In the genomic region with DNA sequence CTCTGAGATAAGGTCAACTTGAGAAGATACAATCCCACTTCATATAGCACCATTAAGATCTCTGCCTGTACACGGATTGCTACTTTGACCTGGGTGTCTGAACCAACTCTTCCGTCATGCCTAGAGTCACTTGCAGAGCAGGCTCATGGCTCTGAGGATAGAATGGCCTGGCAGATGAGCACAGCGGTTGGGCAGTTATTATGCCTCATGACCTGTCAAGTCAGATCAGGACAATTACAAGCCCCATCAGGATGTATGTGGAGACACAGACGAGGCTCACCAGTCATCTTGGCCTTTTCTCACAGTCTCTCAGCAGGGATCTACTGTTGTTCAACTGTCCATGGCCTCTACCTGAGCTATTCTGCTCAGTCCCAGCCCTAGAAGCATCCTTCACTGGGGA, we compare ENCODE assay signal across 27 mouse cellular contexts.
DNase-seq lines count a peak whose midpoint lies in the region; ATAC-seq lines count a peak whose summit lies in the region.
"Had no signal": no experiment of that assay in that cellular context is flagged by ENCODE, and none has a peak within 500 bp of the region (broad histone marks: within the 10 kb centered on the region; RNA-seq: fewer than 3 reads in every experiment).

No protein-coding gene starts in this region.

- no peak overlapping the region for H3K9ac ChIP-seq in heart, embryonic 13.5 days
- no peak overlapping the region for H3K9ac ChIP-seq in heart, embryonic 16.5 days (ENCODE audit: low read length)
- H3K9ac ChIP-seq: forebrain, embryonic 13.5 days; hindbrain, embryonic 15.5 days; kidney, embryonic 15.5 days; limb, embryonic 13.5 days; lung, embryonic 15.5 days; neural tube, embryonic 12.5 days had no signal

- peaks cover 62% of the 10 kb centered on the region for H3K4me1 ChIP-seq in heart, embryonic 13.5 days
- peaks cover 41% of the 10 kb centered on the region for H3K4me1 ChIP-seq in heart, embryonic 16.5 days (ENCODE audit: control insufficient read depth, insufficient read depth, low read length)
- H3K4me1 ChIP-seq: forebrain, embryonic 13.5 days; limb, embryonic 13.5 days; lung, embryonic 15.5 days; neural tube, embryonic 12.5 days had no signal

- H3K27ac ChIP-seq in heart, embryonic 13.5 days (replicated peaks), result peak overlapping the region; percentile 93
- H3K27ac ChIP-seq in heart, embryonic 16.5 days (ENCODE audit: low read length), result peak overlapping the region; percentile 95
- H3K27ac ChIP-seq: forebrain, embryonic 13.5 days; hindbrain, embryonic 15.5 days; kidney, embryonic 15.5 days; left cerebral cortex, adult 2 months; limb, embryonic 13.5 days; lung, embryonic 15.5 days; midbrain, embryonic 10.5 days; neural tube, embryonic 12.5 days had no signal

- 79% methylated on average over 4 of the region's 4 CpGs for WGBS in heart, embryonic 13.5 days
- WGBS in heart, embryonic 16.5 days, result 87% methylated on average over 4 of the region's 4 CpGs

- ATAC-seq in heart, embryonic 13.5 days (ENCODE audit: extremely low read depth, insufficient number of reproducible peaks, low FRiP score, low TSS enrichment), result no peak
- ATAC-seq in heart, embryonic 16.5 days (replicated peaks; ENCODE audit: extremely low read depth, insufficient read depth, low FRiP score), result no peak
- ATAC-seq: CD4-positive, CD25-positive, alpha-beta regulatory T cell, adult 4 months; forebrain, embryonic 13.5 days; midbrain, embryonic 16.5 days had no signal

- peak; percentile 67 for DNase-seq in heart, adult 11 months
- no peak for DNase-seq in heart, postnatal 25 days (ENCODE audit: low spot score)
- DNase-seq in heart, adult 9 months (ENCODE audit: low spot score in 2 of 2), result no peak
- DNase-seq in retina, embryonic 14.5 days (ENCODE audit: low spot score), result peak; percentile 52
- DNase-seq in left cerebral cortex, postnatal 36 days (ENCODE audit: low spot score in 2 of 2), result no peak
- DNase-seq: adrenal gland, postnatal 14 days; cerebellum, adult 18-20 months; cerebellum, postnatal 25 days; gastrocnemius, postnatal 25 days; kidney, adult 18-20 months; kidney, postnatal 25 days; thymus, adult 2 months; thymus, postnatal 36 days had no signal

- no peak overlapping the region for H3K4me3 ChIP-seq in heart, embryonic 13.5 days
- no peak overlapping the region for H3K4me3 ChIP-seq in heart, embryonic 16.5 days (ENCODE audit: low read length)
- H3K4me3 ChIP-seq: forebrain, embryonic 13.5 days; hindbrain, embryonic 15.5 days; kidney, embryonic 15.5 days; left cerebral cortex, adult 2 months; limb, embryonic 13.5 days; lung, embryonic 15.5 days; midbrain, embryonic 10.5 days; myocyte; neural tube, embryonic 12.5 days had no signal

- intact Hi-C loops in heart, postnatal 25 days (cut with DNase I), result no loop called here
- intact Hi-C loops in left cerebral cortex, postnatal 36 days (cut with DNase I), result no loop called here

- no peak overlapping the region for H3K4me2 ChIP-seq in heart, embryonic 13.5 days
- H3K4me2 ChIP-seq in heart, embryonic 16.5 days (ENCODE audit: low read depth, low read length), result no peak overlapping the region
- H3K4me2 ChIP-seq: forebrain, embryonic 13.5 days; hindbrain, embryonic 15.5 days; kidney, embryonic 15.5 days; limb, embryonic 13.5 days; liver, embryonic 11.5 days; lung, embryonic 15.5 days; neural tube, embryonic 12.5 days had no signal

- H3K27me3 ChIP-seq in heart, embryonic 13.5 days (replicated peaks), result no peaks in the 10 kb centered on the region
- H3K27me3 ChIP-seq in heart, embryonic 16.5 days (ENCODE audit: control insufficient read depth, insufficient read depth, low read length), result no peaks in the 10 kb centered on the region
- H3K27me3 ChIP-seq: forebrain, embryonic 13.5 days; hindbrain, embryonic 15.5 days; limb, embryonic 13.5 days; lung, embryonic 15.5 days; neural tube, embryonic 12.5 days had no signal

- no peaks in the 10 kb centered on the region for H3K9me3 ChIP-seq in heart, embryonic 13.5 days
- no peaks in the 10 kb centered on the region for H3K9me3 ChIP-seq in heart, embryonic 16.5 days (replicated peaks; ENCODE audit: control insufficient read depth, low read length)
- H3K9me3 ChIP-seq: forebrain, embryonic 13.5 days; hindbrain, embryonic 15.5 days; kidney, embryonic 15.5 days; limb, embryonic 13.5 days; lung, embryonic 15.5 days; midbrain, embryonic 10.5 days; neural tube, embryonic 12.5 days had no signal

- H3K36me3 ChIP-seq in heart, embryonic 13.5 days, result no peaks in the 10 kb centered on the region
- H3K36me3 ChIP-seq in heart, embryonic 16.5 days (ENCODE audit: control insufficient read depth, insufficient read depth), result no peaks in the 10 kb centered on the region
- H3K36me3 ChIP-seq: hindbrain, embryonic 15.5 days; kidney, embryonic 15.5 days; limb, embryonic 13.5 days; lung, embryonic 15.5 days; midbrain, embryonic 10.5 days; neural tube, embryonic 12.5 days had no signal

Comparison
In these comparisons a context has a peak if more than half of its experiments do, and no peak if none do; other contexts are left out.
1. DNase-seq: peak in heart, adult 11 months (single experiment) and retina, embryonic 14.5 days (single experiment); none in heart, postnatal 25 days (single experiment), heart, adult 9 months (0 of 2) and left cerebral cortex, postnatal 36 days (0 of 2).